Mouse (Mus musculus) heart, postnatal 4 days (tissue): Measurements from ENCODE around the gene Ccdc85c. TPM values are rescaled to one million over a fixed set of nuclear protein-coding genes. Genes with fewer than 3 reads are reported as not detected.
A peak's percentile ranks its signal among the peaks of the same experiment; 100 is the strongest.

Experiments
- DNase-seq: peaks from one replicate; pipeline ENCODE4 v3.0.0; 2021
- total RNA-seq, 2 experiments: library from RNA; stranded (reverse); gene quantifications; 2 replicates each; pipeline ENCODE4 v1.2.3; 2021

Ccdc85c gene
- total RNA-seq, 2 experiments from 2014 or later = 35.2 to 37.2 TPM

DNA sequence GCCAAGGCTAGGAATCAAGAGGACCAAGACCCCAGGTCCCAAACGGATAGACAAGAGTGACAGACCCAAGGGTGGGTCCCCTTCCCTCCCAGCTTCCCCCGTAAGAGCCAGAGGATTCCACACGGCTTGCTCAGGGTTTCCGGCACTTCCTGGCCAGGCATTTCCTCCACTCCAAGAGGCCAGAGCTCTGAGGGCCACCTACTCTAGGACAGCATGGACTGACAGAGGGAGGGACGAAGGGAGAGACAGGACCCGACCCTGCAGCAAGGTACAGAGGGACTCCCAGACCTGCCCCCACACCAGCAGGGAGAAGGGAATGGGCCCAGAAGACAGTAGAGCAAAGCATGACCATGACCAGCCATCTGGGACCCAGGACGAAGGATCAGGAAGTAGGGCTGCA is 7.6 kb downstream of the Ccdc85c start:
- DNase-seq = no peak

GRCm38 (mm10) chr12:108265831-108266619 is 9.2 kb downstream of the Ccdc85c start:
- DNase-seq = peak; percentile 57

DNA sequence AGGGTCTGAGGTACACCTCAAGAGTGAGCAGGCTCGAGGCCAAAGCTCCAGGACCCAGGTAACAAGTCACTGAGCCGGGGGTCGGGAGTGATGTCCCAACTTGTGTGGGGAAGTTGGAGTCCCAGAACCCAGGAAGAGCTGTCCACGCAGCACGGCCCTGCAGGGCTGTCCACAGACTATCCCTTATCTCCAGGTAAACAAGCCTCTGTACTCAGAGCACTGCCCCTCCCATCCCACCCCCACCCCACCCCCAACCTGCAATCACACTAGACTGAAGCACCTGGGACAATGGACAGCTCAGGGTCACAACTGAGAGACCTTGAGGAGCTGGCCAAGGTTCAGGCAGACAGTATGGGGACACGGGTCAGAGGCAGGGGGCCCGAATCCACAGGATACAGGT is 10.3 kb downstream of the Ccdc85c start:
- no peak for DNase-seq

DNA sequence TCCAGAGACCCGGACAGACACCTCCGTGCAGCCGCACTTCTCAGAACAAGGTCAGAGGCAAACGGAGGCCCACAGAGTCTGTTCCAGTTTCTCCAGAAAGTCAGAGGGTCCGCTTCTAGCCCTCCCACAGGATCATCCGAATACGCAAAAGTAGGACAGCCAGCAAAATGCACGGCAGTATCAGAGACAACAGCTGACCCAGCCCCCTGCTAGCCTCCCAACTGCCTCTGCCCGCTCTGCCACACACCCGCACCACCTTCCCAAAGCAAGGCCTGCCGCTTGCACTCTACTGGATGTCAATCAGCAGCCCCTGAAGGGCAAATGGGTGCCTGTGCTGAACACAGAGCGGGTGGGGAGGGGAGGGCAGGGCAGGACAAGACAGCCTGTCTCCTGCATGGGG is 14.3 kb downstream of the Ccdc85c start:
- no peak for DNase-seq

DNA sequence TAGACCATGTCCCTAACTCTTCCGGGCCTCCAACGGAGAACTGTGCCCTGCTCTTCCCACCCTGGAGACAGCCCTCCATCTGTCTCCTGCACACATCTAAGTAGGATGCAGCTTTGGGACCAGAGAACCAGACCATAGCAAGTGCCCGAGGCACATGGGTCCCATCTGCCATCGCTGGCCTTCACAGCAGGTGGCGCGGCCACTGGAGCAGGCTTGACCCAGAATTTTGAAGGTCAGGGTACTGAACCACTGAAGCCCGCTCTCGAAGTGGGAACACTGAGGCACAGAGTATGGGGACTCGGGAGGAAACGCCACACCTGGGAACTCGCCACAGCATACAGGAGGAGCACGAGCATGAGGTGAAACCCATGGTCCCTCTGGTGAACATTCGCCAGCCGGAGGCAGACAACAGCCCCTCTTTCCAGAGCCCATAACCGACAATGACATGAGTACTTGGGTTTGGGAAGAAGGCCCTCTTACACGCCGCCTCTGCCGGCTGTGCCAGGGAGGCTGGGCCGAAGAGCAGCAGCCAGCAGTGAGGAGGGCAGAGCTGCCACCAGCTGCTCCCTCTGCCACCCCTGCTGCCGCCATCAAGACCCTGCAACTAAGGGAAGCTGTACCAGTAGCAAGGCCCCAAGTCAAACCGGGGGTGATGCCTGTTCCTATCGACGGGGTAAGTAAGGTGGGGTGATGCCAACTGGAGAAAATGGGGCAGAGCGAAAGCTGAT is 15.7 kb downstream of the Ccdc85c start:
- DNase-seq = no peak

DNA sequence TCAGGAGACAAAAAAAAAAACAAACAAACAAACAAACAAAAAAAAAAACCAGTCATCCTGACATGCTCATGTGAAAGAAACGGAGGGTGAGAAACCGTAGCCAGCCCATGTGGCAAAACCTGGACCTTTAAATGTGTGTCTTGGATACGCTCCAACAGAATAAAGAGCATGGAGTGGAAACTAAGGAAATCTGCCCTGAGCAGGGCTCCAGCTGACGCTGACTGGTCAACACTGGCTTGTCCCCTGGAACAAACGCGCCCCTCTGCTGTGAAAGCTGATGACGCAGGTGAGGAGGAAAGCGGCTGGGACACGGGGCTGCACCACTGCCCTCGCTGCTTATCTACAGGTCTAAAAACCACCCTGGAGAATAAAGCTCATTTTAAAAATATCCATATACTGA is 18.5 kb downstream of the Ccdc85c start:
- DNase-seq = no peak

GRCm38 (mm10) chr12:108255960-108256359 is 19.3 kb downstream of the Ccdc85c start:
- no peak for DNase-seq

- DNase-seq = peak; percentile 54
Observed at GRCm38 (mm10) chr12:108255511-108255919, 19.7 kb downstream of the Ccdc85c start.

DNA sequence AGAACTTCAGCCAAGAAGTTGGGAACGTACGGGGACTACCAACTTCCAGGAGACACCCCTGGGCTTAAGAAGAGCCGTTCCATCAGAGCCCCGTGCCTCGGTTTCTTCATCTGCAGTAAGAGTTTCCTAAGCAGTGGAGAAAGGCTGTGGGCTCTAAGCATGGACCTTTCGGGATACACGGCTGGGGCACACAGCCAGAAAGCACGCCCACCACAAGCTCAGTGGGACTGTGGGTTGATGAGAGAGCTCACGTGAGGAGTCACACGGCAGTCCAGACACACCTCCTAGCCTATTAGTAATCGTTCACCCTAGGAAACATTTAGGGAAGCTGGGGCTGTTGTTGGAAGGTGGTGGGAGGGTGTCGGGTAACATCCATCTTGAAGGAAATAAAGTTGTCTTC is 22.2 kb downstream of the Ccdc85c start:
- no peak for DNase-seq

GRCm38 (mm10) chr12:108251825-108252542 is 23.2 kb downstream of the Ccdc85c start:
- no peak for DNase-seq

DNA sequence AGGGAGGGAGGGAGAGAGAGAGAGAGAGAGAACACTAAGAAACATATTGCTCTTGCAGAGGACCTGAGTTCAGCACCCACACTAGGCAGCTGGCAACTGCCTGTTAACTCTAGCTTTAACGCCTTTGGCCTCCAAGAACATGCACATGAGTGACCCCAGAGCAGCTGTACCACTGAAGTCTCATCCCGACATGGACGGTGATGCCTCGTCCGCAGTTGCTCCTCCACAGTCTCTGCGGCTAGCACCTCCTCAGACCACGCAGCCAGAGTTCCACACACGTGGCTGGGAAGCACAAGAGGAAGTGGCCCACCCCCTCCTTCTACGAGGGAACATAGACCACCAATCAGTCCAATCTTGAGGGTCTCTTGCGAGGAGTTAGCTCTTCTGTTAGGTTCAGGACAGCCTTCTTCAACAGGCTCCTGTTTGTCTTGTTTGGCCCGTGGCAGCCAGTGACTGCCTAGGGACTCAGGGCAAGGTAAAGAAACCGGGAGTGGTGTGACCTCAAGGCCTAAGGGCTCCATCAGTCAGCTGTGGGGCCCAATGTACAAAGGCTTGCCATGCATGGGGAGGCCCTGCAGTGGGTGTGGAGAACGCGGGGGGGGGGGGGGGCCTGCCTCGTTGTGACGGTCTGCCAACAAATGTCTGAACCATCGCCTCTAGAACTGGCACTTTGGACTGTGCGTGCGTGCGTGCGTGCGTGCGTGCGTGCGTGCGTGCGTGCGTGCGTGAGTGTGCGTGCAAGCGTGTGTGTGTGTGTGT is 24.0 kb downstream of the Ccdc85c start:
- no peak for DNase-seq

DNA sequence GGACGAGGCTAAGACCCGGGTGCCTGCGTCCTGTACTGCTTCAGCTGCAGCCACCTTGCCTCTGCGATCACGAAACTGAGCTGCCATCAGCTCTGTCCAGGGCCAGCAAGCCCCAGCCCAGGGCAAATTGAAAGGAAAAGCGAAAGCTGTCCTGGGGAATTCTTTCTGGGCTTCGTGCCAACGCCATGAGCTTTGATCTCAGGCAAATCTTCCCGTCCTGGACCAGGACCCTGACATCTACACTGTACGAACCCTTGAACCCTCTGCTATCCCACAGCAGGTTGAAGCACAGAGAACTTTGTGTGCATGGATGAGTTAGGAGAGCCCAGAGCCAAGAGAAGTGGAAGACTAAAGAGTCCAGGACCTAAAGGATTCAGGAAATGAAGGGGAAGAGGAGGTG is 25.7 kb downstream of the Ccdc85c start:
- DNase-seq = peak; percentile 79

DNA sequence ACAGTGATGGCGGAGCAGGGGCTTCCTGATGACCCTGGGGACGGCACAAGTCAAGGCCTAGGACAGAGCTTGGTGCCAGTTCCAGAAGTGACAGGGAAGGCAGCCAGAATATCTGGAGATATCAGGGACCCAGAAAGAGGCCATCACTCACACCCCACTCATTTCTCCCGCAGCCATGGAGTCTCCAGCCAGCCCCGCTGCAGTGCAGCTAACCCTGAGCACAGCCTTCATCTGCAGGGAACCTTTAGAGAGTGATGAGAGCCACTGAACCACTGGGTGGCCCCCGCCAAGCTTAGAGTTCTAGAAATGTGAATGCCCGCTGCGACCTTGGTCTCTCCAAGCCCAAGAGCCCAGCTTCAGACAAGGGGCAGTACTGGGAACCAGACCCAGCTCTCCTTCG is 26.2 kb downstream of the Ccdc85c start:
- no peak for DNase-seq

- no peak for DNase-seq
Observed at GRCm38 (mm10) chr12:108246759-108247500, 28.3 kb downstream of the Ccdc85c start.

- DNase-seq = no peak
Observed at GRCm38 (mm10) chr12:108245579-108245978, 29.6 kb downstream of the Ccdc85c start.

DNA sequence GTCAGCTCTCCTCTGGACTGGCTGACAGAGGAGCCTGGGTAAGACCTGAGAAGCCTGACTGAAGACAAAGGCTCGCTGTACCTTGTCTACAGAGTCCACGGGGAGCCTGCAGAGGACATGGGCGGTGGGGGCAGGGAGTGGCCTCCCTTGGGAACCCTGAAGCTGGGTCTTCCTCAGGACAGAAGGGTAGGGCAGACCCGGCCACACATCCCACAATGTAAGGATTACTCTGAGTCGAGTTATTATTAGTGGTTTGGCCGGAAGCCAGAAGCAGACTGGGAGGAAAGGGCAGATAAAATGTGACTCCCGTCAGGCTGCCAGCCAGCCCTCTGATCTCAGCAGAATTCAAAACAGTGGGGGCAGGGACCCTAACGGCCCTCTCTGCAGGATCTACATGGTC is 30.4 kb downstream of the Ccdc85c start:
- DNase-seq = peak; percentile 90

- DNase-seq = no peak
Observed at GRCm38 (mm10) chr12:108242243-108242745, 32.9 kb downstream of the Ccdc85c start.

- no peak for DNase-seq
Observed at GRCm38 (mm10) chr12:108241626-108242025, 33.6 kb downstream of the Ccdc85c start.

- no peak for DNase-seq
Observed at GRCm38 (mm10) chr12:108240953-108241588, 34.2 kb downstream of the Ccdc85c start.

- no peak for DNase-seq
Observed at GRCm38 (mm10) chr12:108240401-108240890, 34.8 kb downstream of the Ccdc85c start.

- DNase-seq = peak; percentile 78
Observed at GRCm38 (mm10) chr12:108239441-108239840, 35.8 kb downstream of the Ccdc85c start.
